Mouse (Mus musculus) liver, adult 2 months (tissue): ENCODE measurements around the gene Rcl1.

Source experiments
- CTCF ChIP-seq: fragments of 200-500 bp; IDR thresholded peaks from 2 replicates; pipeline ENCODE4 v1.5.1; 2011; ENCODE audit warnings: low read depth, low read length, control low read depth
- POLR2A ChIP-seq: fragments of 200-500 bp; IDR thresholded peaks from 2 replicates; pipeline ENCODE4 v1.6.1; 2011; ENCODE audit warnings: low read length, control low read depth; ENCODE audit not compliant: insufficient read depth; ENCODE audit errors: extremely low read depth

DNA sequence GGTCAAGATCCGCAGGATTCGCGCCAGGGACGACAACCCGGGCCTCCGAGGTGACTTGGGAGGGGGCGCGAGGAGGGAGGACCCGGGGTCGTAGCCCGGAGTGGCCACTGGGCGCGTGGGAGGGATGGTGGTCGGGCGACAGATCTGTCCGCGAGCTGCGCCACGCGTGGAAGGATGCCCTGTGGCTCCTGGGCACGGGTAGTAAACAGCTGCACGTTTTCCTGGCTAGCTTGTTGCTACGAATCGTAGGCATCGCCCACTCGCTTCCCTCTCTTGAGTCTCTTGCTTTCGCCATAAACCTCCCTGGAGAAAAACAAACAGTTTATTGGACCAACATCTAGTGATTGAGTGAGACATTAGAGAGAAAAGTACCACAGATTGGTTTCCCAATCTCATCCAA lies 416 bp downstream of the Rcl1 start:
- TF ChIP-seq POLR2A = no peak
- TF ChIP-seq CTCF = no peak
